Mouse (Mus musculus) 3134 (cell line): ENCODE measurements around the gene Gtf2i.

Source experiments
- DNase-seq: peaks from one replicate; pipeline ENCODE4 v3.0.0-alpha.2; 2011; ENCODE audit warnings: low spot score; ENCODE audit not compliant: insufficient read length; ENCODE audit errors: extremely low read depth

Gene Gtf2i

DNA sequence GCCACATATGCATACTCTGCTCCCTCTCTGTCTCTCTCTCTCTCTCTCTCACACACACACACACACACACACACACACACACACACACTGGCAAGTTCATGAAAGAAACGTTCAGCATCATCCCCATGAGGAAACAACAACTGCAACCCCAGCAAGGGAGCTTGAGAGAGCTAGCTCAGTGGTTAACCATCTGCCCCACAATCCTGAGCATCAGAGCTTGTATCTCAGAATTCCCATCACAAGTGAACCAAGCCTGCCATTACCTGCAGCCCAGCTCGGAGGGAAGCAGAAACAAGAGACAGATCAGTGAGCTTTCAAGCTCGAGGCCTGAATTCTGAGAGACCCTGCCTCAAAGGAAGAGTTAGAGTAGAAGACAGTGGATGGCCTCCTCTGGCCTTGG is 32.5 kb downstream of the Gtf2i start:
- DNase-seq, result no peak

DNA sequence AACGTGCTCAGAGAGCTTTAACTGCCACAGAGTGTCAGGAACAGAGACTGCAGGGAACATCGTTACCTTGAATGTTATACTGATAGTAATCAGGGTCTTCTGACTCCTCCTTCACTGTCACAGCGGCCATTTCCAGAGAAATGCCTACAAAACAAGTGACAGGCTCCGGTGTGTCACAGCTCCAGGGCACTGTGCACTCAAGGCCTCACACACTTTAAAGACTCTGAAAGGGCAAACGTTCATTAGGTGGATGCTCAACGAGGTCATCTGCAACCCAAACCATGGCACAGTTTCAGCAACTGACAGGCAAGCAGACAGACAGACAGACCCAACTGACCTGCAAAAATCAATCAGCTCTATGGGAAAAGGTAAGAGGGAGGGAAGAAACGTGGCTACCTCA is 35.2 kb downstream of the Gtf2i start:
- no peak for DNase-seq

DNA sequence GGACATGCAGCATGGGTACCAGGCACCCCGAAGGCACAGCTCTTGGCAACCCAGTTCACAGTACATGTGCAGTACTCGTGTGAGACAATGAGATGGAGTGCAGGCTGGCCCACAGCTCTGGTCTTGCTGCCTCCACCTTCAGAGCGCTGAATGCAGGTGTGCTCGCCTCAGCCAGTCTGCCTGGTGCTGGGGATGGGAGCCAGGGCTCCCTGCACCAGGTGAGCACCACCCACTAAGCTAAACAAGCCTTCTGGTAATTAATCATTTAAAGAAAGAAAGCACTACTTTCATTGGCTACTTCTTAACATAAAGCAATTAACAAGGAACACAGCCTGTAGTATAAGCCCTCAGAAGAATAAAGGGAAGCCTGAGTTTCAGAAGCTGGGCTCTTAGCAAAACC is 37.5 kb downstream of the Gtf2i start:
- DNase-seq, result no peak

DNA sequence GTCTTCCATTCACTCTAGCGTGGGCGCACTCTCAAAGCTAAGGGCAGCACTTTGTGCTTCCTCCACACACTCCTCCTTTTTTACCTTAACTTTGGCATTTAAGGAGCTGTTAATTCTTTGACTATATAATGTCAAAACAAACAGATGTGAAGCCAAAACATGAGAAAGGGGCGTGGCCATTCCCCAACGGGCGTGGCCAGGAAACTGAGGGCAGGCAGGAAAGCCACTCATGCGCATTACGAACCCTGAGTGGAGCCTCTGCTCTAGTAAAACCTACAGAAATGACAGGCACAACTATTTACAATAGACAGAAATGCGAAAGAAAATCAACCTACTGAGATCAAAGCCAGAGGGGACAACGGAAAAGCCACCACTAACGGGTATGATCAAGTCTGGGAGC is 39.0 kb downstream of the Gtf2i start:
- DNase-seq, result no peak

DNA sequence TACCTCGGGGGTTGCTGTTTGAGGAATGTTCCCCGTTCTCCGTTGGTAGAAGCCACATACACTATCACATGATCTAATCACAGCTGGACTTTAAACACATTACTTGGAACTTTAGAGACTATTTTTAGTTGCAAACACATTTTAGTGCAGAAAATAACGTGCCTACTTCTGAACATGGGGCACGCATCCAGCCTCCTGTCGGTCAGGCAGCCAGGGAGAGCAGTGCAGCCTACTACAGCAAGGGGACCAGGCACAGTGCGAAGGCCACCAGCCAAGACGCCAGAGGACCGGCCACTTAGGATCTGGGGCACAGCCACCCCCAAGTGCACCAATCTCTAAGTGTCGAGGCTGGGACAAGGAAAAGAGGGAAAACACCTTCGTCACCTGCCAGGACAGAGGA is 39.5 kb downstream of the Gtf2i start:
- DNase-seq, result no peak

DNA sequence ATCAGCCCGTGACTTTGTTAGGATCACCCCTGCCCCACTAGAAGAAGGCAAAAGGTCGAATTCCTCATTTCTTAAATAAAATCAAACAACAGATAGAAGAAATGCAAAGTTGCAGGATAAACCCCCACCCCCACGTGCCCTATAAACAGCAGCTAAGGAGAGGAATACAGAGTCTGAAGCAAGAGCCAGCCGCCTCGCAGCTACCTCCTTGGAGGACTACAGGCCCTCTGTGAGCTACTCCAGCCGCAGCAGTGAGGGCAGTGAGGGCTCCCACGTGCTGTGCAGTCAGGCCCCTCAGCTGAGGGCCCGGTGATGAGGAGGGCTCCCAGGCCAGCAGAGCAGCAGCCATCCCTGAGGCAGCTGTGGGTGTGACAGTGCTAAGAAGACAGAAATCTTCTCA is 40.8 kb downstream of the Gtf2i start:
- no peak for DNase-seq

DNA sequence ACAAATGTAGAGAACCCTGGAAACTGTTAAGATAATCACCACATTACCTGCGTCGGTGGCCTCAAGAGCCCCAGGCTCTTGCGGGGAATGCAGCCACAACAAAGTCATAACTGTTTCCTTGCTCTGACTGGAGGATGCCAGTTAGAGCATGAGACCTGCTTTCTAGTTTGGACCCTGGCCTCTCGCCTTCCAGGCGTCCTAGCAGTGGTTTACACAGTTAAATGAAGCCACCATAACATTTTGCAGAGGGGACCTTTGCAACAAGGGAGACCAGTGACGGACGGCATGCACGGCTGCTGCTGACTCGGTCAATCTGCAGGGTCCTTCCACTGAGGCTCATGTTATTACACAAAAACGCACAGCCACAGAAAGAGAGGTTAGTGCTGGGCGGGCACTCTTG is 41.8 kb downstream of the Gtf2i start:
- DNase-seq, result no peak

DNA sequence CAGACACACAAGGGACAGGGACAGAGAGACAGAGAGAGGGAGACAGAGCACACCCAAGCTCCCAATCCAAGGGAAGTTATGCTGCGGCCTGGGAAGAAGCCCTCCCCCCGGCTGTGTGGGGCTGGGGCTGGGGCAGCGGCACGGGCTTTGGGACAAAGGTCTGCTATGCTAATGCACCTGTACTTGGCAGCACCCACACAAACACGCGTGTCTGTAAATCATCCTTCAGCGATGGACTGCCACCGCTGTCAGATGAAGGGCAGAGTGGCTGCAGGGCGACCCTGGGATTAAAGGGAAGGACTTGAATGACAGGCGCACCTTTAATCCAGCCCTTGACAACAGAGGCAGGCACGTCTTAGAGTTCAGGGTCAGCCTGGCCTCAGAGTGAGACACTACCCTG is 43.1 kb downstream of the Gtf2i start:
- DNase-seq, result no peak

DNA sequence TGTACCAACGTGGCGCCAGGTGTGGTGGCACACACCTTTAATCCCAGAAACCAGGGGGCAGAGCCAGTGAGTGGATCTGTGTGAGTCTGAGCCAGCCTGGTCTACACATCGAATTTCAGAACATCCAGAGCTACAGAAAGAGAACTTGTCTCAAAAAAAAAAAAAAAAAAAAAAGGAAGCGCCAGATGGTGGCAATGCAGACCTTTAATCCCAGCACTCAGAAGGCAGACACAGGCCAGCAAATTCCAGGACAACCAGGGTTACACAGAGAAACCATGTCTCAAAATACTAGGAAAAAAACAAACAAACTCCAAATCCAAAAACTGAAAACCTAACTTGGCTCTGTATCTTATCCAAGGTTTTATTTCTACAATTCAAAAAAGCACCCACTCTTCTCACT is 44.0 kb downstream of the Gtf2i start:
- no peak for DNase-seq

DNA sequence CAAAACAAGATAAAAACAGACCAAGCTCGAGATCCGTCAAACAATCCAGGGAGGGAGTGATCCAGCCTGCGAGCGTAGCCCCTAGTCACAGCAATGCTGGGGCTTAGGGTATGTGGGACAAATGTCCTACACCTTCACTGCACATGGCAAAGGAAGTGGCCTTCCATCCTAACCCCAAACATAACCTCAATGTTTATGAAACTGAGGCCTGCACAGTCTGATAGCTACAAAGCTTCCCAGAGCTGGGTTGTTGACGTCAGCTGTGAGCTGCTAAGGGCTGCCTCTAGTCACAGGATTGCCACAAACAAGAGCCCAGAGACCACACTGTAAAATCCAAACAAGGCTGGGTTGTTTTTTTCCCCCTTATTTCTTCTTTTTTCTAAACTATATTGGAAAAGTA is 44.8 kb downstream of the Gtf2i start:
- DNase-seq, result no peak

DNA sequence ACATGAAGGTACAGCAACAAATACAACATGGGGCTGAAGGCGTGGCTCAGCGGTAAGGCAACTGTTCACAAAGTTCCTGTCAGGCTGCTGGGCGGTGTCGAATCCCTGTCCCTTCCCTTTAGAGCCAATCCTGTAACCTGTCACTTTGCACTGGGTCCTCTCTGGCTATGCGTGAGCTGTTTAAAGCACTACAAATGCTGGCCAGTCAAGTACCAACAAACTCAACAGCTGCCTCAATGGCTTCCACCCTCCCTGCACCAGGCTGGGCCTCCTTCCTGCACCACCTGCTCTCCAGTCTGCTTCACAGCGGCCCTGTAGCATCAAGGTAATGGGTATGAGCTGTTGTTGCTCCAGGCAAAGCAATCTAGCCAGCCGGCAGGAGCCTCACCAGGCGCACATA is 45.8 kb downstream of the Gtf2i start:
- DNase-seq, result no peak

DNA sequence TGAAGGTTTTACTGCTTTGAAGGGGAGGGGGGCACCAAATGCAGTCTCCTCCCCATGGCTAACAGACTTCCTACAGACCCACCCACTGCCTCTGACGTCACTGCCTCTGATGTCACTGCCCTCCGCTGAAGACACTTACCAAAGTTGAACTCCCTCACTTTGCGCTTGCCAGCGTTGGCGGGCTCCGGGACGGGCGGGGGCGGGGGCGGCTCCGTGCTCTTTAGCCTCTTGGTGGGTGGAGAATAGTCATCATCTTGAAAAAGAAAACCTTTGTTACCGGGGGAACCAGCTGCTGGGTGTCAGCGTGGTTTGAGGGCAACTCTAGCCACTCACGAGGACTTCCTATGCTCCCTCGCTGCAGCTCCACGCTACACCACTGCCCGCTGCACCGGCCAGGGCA is 48.2 kb downstream of the Gtf2i start:
- no peak for DNase-seq

DNA sequence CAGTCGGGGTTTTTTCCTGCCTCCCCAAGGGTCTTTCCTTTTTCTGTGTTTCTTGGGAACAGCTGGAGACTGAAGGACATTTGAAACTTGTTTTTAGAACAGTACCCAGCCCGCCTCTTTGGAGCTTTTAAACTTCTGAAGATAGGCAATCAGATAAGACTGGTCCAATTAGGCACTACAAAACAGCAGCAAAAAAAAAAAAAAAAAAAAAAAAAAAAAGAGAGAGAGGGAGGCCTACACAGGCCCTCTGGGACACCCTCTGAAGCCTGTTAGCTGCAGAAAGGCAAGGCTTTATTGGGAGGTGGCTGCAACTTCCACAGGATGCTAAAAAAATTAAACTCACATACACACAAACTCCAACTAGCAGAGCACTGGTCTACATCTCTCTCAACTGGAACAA is 48.7 kb downstream of the Gtf2i start:
- DNase-seq, result no peak

DNA sequence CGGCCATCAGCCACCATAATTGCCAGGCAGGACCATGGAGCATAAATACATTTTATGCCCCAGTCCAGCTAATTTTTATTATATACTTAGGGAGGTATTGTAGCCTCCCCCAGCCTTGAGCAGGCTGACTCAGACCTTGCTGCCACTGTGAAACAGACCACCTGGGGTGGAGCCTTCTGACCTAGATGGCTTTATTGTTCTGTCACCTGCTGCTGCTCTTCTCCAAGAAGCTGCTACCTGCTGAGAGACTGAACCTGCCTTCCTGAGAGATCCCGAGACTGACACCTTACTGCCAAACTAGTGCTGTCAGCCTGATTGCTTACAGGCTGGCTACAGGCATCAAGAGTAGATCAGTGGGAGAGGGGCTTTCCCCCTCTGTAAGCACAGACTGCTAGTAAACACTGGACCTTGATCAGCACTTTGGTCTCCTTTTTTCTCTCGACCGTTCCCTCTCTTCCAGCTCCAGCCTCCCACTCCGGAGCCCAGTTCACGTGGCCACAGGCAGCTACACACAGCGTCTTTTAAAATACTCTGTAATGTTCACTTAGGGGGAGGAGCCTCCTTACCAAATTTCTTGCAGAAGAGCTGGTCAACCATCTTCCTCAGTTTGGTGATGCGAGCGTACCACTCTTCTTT is 54.4 kb downstream of the Gtf2i start:
- DNase-seq, result no peak

DNA sequence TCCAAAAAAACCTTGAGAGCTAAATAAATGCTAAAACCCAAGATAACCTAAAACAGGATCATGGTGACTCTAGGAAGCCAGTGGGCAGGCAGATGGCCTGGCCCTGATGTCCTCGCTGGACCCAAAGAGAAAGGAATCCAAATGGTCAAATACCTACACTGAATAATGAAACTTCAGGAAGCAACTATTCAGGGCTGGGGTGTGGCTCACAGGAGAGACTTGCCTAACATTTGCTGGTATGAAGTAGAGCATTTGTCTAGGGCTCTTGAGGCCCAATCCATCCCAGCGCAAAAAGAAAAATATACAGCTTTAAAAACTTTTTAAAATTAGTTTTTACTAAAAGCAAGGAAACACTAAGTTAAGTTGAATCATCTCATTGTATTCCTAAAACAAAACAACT is 55.6 kb downstream of the Gtf2i start:
- DNase-seq, result no peak

DNA sequence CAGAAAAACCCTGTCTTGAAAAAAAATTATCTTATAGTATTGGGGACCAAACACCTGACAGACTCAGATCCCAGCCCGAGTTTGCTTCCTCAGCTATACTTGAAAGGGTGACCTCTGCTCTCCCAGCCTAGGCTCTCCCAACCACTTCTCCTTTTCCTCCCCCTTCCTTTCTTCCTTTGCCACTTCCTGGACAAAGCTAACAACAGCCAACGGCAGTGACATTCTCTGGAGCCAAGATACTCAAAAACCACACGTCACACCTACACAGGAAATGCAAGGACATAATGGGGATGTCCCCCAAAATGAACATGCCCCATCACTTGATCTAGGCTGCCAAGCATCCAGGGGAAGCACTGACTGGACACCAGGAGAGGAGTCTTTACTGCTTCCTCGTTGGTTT is 56.2 kb downstream of the Gtf2i start:
- no peak for DNase-seq

DNA sequence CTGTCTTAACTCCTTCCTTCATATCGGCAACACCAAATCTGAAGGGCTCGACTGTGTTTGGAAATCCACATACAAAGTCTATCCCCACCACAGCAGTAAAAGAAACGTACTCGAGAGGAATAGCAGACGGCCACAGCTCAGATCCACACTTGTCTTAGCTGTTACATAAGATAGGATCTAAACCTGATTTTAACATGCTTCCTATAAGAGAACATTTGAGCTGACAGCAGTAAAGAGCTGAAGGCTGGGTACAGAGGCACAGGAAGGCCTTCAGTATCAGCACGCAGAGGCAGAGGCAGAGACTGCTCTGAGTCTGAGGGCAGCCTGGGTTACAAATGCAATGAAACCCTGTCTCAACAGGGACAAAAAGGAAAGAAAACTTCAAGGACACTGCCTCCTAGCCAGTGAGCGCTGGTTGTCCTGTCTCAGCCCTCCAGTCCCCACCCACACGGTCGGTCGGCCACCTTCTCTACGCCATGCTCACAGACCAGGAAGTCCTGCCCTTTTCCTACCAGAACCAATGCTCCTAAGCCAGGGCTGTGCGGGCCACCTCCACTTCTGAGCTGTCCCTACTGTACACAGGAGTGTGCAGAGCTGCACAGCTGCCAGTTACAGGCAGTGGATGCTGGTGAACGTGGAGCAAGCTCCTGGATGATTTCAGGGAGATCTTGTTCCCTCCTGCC is 57.1 kb downstream of the Gtf2i start:
- no peak for DNase-seq

DNA sequence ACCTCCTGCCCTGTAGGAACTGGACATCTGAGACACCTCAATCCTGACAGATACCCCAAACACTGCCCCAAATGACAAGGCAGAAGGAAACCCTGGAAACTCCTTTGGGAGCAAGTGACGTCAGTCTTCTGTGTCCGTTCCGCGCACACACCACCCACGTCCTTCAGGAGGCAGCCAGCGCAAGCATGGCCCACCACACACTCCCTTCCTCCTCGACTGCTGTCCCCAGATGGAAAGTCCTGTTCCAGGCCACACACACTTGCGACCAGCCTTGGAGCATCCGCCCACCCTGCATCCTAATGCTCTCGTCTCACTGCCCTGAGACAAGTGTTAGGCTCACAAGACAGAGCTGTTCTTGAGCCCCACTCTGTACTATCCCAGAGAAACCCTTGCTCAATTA is 59.3 kb downstream of the Gtf2i start:
- no peak for DNase-seq

DNA sequence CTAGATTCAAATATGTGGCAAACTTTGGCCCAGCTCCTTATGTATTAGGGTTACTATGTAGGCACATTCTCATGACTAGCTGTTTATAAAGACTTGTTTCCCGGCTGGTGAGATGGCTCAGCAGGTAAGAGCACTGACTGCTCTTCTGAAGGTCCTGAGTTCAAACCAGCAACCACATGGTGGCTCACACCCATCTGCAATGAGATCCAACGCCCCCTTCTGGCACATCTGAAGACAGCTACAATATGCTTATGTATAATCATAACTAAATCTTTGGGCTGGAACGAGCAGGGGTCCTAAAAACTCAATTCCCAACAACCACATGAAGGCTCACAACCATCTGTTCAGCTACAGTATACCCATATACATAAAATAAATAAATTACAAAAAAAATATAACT is 60.8 kb downstream of the Gtf2i start:
- DNase-seq, result no peak

DNA sequence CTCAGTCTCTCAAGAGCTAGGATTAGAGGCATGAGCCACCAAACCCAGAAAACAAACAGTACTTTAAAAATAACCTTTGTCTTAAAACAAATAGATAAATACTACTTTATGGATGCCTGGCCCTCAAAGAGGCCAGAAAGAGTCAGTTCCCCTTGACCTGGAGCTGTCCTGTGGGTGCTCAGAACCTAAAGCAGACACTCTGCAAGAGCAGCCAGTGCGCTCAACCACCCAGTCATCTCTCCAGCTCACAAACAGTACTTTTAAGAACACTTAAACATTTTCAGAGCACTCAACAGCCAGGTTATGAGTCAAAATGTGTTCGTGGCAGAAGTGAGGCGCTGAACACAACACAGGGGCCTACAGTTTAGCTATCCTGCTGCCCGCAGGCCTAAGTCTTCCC is 63.5 kb downstream of the Gtf2i start:
- DNase-seq, result no peak

DNA sequence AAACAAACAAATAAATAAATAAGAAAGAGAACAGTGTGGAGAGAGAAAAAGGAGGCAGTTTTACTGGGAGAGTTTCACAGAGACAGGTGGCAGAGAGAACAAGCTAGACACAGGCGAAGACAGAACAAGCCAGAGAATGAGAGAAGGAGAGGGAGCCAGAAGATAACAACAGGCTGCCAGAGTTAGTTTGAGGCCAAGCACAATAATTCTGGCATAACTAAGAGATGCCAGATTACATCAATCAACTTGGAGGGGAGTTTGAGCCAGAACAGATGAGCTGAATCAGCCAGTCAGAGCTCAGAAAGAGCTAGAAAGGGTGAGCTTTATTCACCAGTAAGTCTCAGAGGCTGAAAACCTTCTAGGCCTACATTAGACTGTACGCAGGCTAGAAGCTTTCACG is 64.0 kb downstream of the Gtf2i start:
- DNase-seq, result no peak

DNA sequence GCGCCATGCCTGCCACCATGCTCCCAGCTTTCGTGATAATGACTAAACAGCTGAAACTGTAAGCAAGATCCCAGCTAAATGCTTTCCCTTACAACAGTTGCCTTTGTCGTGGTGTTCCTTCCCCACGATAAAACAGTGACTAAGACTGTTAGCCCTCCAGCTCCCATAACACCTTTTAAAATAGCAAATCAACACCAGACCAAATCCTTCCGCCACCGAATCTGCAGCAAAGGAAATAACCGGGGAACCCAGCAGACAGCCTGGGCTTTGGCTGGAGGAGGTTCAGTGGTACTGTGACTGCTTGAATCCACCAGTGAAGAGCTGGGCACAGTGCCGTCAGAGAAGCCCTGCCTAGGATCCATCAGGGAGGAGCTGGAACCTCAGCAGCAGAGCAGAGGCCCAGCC is 65.3 kb downstream of the Gtf2i start:
- no peak for DNase-seq
